18 mouse cellular contexts compared by ENCODE assay signal in the genomic region with DNA sequence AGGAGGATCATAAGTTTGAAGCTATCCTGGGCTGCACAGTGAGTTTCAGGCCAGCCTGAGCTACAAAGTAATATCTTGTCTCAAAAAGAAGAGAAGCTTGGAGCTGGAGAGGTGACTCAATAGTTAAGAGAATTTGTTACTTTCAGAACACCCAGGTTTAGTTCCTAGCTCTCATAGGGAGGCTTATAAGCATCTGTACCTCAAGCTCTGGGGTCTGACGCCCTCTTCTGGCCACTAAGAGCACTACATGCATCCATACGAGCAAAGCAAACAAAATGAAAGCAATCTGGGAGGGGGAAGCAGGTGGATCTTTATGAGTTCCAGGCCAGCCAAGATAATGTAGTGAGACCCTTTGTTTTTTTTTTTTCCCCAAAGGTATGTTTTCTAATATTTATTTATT. TPM values are rescaled to one million over a fixed set of nuclear protein-coding genes. Genes with fewer than 3 reads are reported as not detected.
DNase-seq lines count a peak whose midpoint lies in the region; ATAC-seq and TF ChIP-seq lines count a peak whose summit lies in the region.
"Had no signal": no experiment of that assay in that cellular context is flagged by ENCODE, and none has a peak within 500 bp of the region (broad histone marks: within the 10 kb centered on the region; RNA-seq: fewer than 3 reads in every experiment).

No protein-coding gene starts in this region.

- H3K9ac ChIP-seq in intestine, postnatal 0 days (ENCODE audit: low read depth, low read length): no peak overlapping the region
- H3K9ac ChIP-seq in intestine, embryonic 16.5 days (ENCODE audit: low read depth, low read length): no peak overlapping the region
- H3K9ac ChIP-seq in lung, embryonic 14.5 days: no peak overlapping the region
- H3K9ac ChIP-seq in ES-E14 (ENCODE audit: insufficient read depth, low read depth, low read length, poor library complexity, severe bottlenecking): no peak overlapping the region
- H3K9ac ChIP-seq: embryonic facial prominence, embryonic 15.5 days; heart, embryonic 13.5 days had no signal

- no peak for ATAC-seq in intestine, postnatal 0 days
- ATAC-seq in intestine, embryonic 16.5 days: no peak
- ATAC-seq in lung, embryonic 14.5 days (ENCODE audit: insufficient read depth): no peak
- ATAC-seq: midbrain, embryonic 16.5 days had no signal

- H3K4me1 ChIP-seq in intestine, postnatal 0 days (replicated peaks; ENCODE audit: control insufficient read depth, insufficient read depth, low read length): no peaks in the 10 kb centered on the region
- H3K4me1 ChIP-seq in intestine, embryonic 16.5 days (ENCODE audit: control insufficient read depth, insufficient read depth, low read length): no peaks in the 10 kb centered on the region
- H3K4me1 ChIP-seq in lung, embryonic 14.5 days (ENCODE audit: insufficient read depth): 0 out of 2 replicates have a peak, but pooled peaks cover 6% of the 10 kb centered on the region
- peaks cover 0 to under 1% of the 10 kb centered on the region in 2 experiments; a peak in 1 of 4 replicates for H3K4me1 ChIP-seq in ES-E14 (ENCODE audit: control insufficient read depth in 2 of 2, insufficient read depth in 2 of 2, low read length in 2 of 2, poor library complexity in 1 of 2)

- no peak overlapping the region for H3K4me2 ChIP-seq in intestine, postnatal 0 days (replicated peaks; ENCODE audit: low read depth)
- H3K4me2 ChIP-seq in intestine, embryonic 16.5 days (ENCODE audit: low read depth, low read length): no peak overlapping the region
- no peak overlapping the region for H3K4me2 ChIP-seq in lung, embryonic 14.5 days
- H3K4me2 ChIP-seq: embryonic facial prominence, embryonic 15.5 days; heart, embryonic 13.5 days had no signal

- in situ Hi-C loops in ES-E14 (cut with MboI; ENCODE audit: low sequenced_read_pairs in 2 of 2, unreplicated experiment in 2 of 2): no loop called here

- TF ChIP-seq CTCF in intestine, postnatal 0 days (IDR thresholded peaks at IDR 0.05; ENCODE audit: low read depth): peak; percentile 41
- TF ChIP-seq CTCF in lung, embryonic 14.5 days (IDR thresholded peaks at IDR 0.05; ENCODE audit: low read depth): peak; percentile 21; the same call in 1 of the 2 replicates

- 43% methylated on average over 2 of the region's 2 CpGs for WGBS in intestine, postnatal 0 days
- 40% methylated on average over 2 of the region's 2 CpGs for WGBS in intestine, embryonic 16.5 days
- 40% methylated on average over 2 of the region's 2 CpGs for WGBS in lung, embryonic 14.5 days

- no peak for DNase-seq in lung, embryonic 14.5 days
- no peak for DNase-seq in lung, postnatal 4 days
- DNase-seq in ES-E14 (ENCODE audit: low read depth, low spot score): no peak
- peak; percentile 19 for DNase-seq in splenic B cell, adult 2 months (ENCODE audit: low read depth, low spot score)
- no peak for DNase-seq in testis, postnatal 10 days (ENCODE audit: low spot score)
- DNase-seq: cerebellum, adult 9-11 months; embryo, embryonic 11 days; gastrocnemius, postnatal 36 days; thymus, postnatal 14 days had no signal

- H3K27me3 ChIP-seq in intestine, postnatal 0 days (replicated peaks; ENCODE audit: control insufficient read depth, insufficient read depth, low read length): no peaks in the 10 kb centered on the region
- no peaks in the 10 kb centered on the region for H3K27me3 ChIP-seq in intestine, embryonic 16.5 days (replicated peaks; ENCODE audit: control insufficient read depth, insufficient read depth, low read length)
- no peaks in the 10 kb centered on the region for H3K27me3 ChIP-seq in lung, embryonic 14.5 days (ENCODE audit: insufficient read depth, low read length)
- H3K27me3 ChIP-seq in splenic B cell, adult 2 months (ENCODE audit: control insufficient read depth, insufficient read depth, low read length, poor library complexity, severe bottlenecking): no peaks in the 10 kb centered on the region
- H3K27me3 ChIP-seq: CH12.LX; embryonic facial prominence, embryonic 15.5 days; heart, embryonic 13.5 days had no signal

- H3K36me3 ChIP-seq in intestine, postnatal 0 days (ENCODE audit: control insufficient read depth, insufficient read depth): no peaks in the 10 kb centered on the region
- H3K36me3 ChIP-seq in intestine, embryonic 16.5 days (ENCODE audit: control insufficient read depth, insufficient read depth, low read length): no peaks in the 10 kb centered on the region
- H3K36me3 ChIP-seq in lung, embryonic 14.5 days (ENCODE audit: insufficient read depth): no peaks in the 10 kb centered on the region
- no peaks in the 10 kb centered on the region for H3K36me3 ChIP-seq in ES-E14 (ENCODE audit: control insufficient read depth, insufficient read depth, low read length, poor library complexity, severe bottlenecking)
- no peaks in the 10 kb centered on the region for H3K36me3 ChIP-seq in splenic B cell, adult 2 months (ENCODE audit: control insufficient read depth, insufficient read depth, low read length, poor library complexity, severe bottlenecking)
- H3K36me3 ChIP-seq: embryonic facial prominence, embryonic 15.5 days; forebrain, embryonic 10.5 days; heart, embryonic 13.5 days; hindbrain, embryonic 10.5 days had no signal

- H3K4me3 ChIP-seq in intestine, postnatal 0 days (ENCODE audit: low read depth, low read length): no peak overlapping the region
- no peak overlapping the region for H3K4me3 ChIP-seq in intestine, embryonic 16.5 days (ENCODE audit: low read length)
- no peak overlapping the region for H3K4me3 ChIP-seq in lung, embryonic 14.5 days (ENCODE audit: low read depth, low read length)
- H3K4me3 ChIP-seq in ES-E14 (ENCODE audit: insufficient read depth in 1 of 2, low read depth in 1 of 2, low read length in 2 of 2, poor library complexity in 1 of 2, severe bottlenecking in 1 of 2): no peak overlapping the region
- H3K4me3 ChIP-seq: embryonic facial prominence, embryonic 15.5 days; forebrain, embryonic 10.5 days; heart, embryonic 13.5 days; hindbrain, embryonic 10.5 days; megakaryocyte, embryonic 14.5 days had no signal

- H3K27ac ChIP-seq in intestine, postnatal 0 days (ENCODE audit: low read depth, low read length): no peak overlapping the region
- H3K27ac ChIP-seq in intestine, embryonic 16.5 days (ENCODE audit: low read length): no peak overlapping the region
- H3K27ac ChIP-seq in lung, embryonic 14.5 days (ENCODE audit: low read depth): no peak overlapping the region
- no peak overlapping the region for H3K27ac ChIP-seq in ES-E14 (ENCODE audit: insufficient read depth, low read depth, low read length, poor library complexity, severe bottlenecking)
- H3K27ac ChIP-seq: embryonic facial prominence, embryonic 15.5 days; forebrain, embryonic 10.5 days; heart, embryonic 13.5 days; hindbrain, embryonic 10.5 days had no signal

- no peaks in the 10 kb centered on the region for H3K9me3 ChIP-seq in intestine, postnatal 0 days (ENCODE audit: control insufficient read depth)
- H3K9me3 ChIP-seq in intestine, embryonic 16.5 days (ENCODE audit: control insufficient read depth, low read length): no peaks in the 10 kb centered on the region
- no peaks in the 10 kb centered on the region for H3K9me3 ChIP-seq in lung, embryonic 14.5 days (ENCODE audit: low read depth, low read length)
- H3K9me3 ChIP-seq in ES-E14 (ENCODE audit: control insufficient read depth, insufficient read depth, low read depth, low read length): no peaks in the 10 kb centered on the region
- H3K9me3 ChIP-seq: embryonic facial prominence, embryonic 15.5 days; forebrain, embryonic 10.5 days had no signal

TF ChIP-seq in ES-E14, 5 proteins besides CTCF, POLR2A, EP300 and RAD21:
- TF ChIP-seq HCFC1 (IDR thresholded peaks at IDR 0.05; ENCODE audit: borderline replicate concordance, insufficient read depth, low read length) (no peak), CHD2 (IDR thresholded peaks at IDR 0.05; ENCODE audit: low read depth, low read length) (no peak), ZC3H11A (IDR thresholded peaks at IDR 0.05; ENCODE audit: borderline replicate concordance, low read depth, low read length) (0 out of 2 replicates have a peak, but pooled peaks have one; percentile 9), MAFK (IDR thresholded peaks at IDR 0.05; ENCODE audit: insufficient read depth, low read depth, low read length) (no peak), ZNF384 (IDR thresholded peaks at IDR 0.05; ENCODE audit: low read depth, low read length) (no peak)

RNA-seq across cellular contexts. Expression of gene Ampd3, which starts 31.1 kb away (rescaled TPM):
- polyA plus RNA-seq in intestine, postnatal 0 days (2015; fragmentation: Nextera tagmentation; extraction: Ambion mirVana): 7.0 and 7.4 TPM in 2 replicates
- polyA plus RNA-seq in intestine, embryonic 16.5 days (2015; fragmentation: Nextera tagmentation; extraction: Ambion mirVana): 4.0 and 4.5 TPM in 2 replicates
- polyA plus RNA-seq in lung, embryonic 14.5 days (2014; fragmentation: Nextera tagmentation; extraction: Ambion mirVana): 1.4 and 2.6 TPM in 2 replicates
- total RNA-seq in ES-E14 (2012; rRNA removed): 2.4 and 5.3 TPM in 2 replicates
